Mouse (Mus musculus) forebrain, embryonic 15.5 days (tissue): ENCODE measurements around the gene Tmed6. TPM values are rescaled to one million over a fixed set of nuclear protein-coding genes. Genes with fewer than 3 reads are reported as not detected.
A peak's percentile ranks its signal among the peaks of the same experiment; 100 is the strongest.

Experiments used
- ATAC-seq: fragments of 200-750 bp; cut with Nextera tagmentation; replicated peaks from 2 replicates; pipeline ENCODE4 v1.8.0; 2017; ENCODE audit warnings: mild to moderate bottlenecking, moderate TSS enrichment, moderate library complexity
- H3K27ac ChIP-seq: fragments of 300-500 bp; sonication (generic); replicated peaks from 2 replicates; pipeline ENCODE4 v1.5.1; 2015; ENCODE audit warnings: mild to moderate bottlenecking, inconsistent platforms
- H3K27me3 ChIP-seq: fragments of 300-500 bp; sonication (generic); 2 replicates; pipeline ENCODE4 v1.6.1; 2015; ENCODE audit warnings: inconsistent platforms
- H3K36me3 ChIP-seq: fragments of 300-500 bp; sonication (generic); 2 replicates; pipeline ENCODE4 v1.6.1; 2015; ENCODE audit warnings: mild to moderate bottlenecking, inconsistent platforms
- H3K4me1 ChIP-seq: fragments of 300-500 bp; sonication (generic); 2 replicates; pipeline ENCODE4 v1.6.1; 2015; ENCODE audit warnings: inconsistent platforms
- H3K4me2 ChIP-seq: fragments of 300-500 bp; sonication (generic); replicated peaks from 2 replicates; pipeline ENCODE4 v1.6.1; 2015; ENCODE audit warnings: mild to moderate bottlenecking, inconsistent platforms
- H3K4me3 ChIP-seq: fragments of 300-500 bp; sonication (generic); 2 replicates; pipeline ENCODE4 v1.5.1; 2015; ENCODE audit warnings: mild to moderate bottlenecking, inconsistent platforms
- H3K9ac ChIP-seq: fragments of 300-500 bp; sonication (generic); replicated peaks from 2 replicates; pipeline ENCODE4 v1.6.1; 2015; ENCODE audit warnings: mild to moderate bottlenecking, inconsistent platforms
- H3K9me3 ChIP-seq: fragments of 300-500 bp; sonication (generic); 2 replicates; pipeline ENCODE4 v1.6.1; 2016; ENCODE audit warnings: inconsistent platforms
- whole genome bisulfite sequencing: fragments of 180-500 bp; shearing (Covaris S2); methylation state at CpG from one replicate; pipeline ENCODE4 v1.1.7; 2015; ENCODE audit warnings: mixed read lengths; 5-methylcytosine and 5-hydroxymethylcytosine counted together
- polyA plus RNA-seq: library from polyadenylated mRNA; unstranded; fragments of >200 nt; fragmentation: Nextera tagmentation; extraction: Ambion mirVana; gene quantifications from 2 replicates; pipeline ENCODE4 v1.2.1, GENCODE M21; 2015

Tmed6 gene
- polyA plus RNA-seq, 1 experiment from 2014 or later: not detected

DNA sequence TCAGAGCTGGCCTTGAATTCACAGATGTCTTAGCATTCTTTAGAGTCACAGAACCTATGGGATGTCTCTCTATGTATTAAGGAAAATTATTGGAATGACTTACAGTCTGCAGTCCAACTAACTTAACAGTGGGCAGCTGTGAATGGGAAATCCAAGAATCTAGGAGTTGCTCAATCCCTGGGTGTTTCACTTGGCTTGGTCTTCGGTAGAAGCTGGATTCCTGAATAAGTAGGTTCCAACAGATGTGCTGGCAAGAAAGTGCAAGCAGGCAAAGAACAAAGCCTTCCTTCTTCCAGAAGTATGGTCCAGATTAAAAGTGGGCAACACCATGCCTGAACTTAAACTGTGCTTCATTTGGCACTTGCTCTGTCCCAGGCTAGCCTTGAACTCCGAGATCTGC lies 35.2 kb upstream of the Tmed6 start:
- ATAC-seq: no peak
- 85% methylated on average over 2 of the region's 2 CpGs for WGBS
- H3K4me1 ChIP-seq: peaks cover under 1% of the 10 kb centered on the region; the same call in 1 of the 2 replicates
- no peaks in the 10 kb centered on the region for H3K36me3 ChIP-seq
- H3K4me3 ChIP-seq: no peak overlapping the region
- no peak overlapping the region for H3K4me2 ChIP-seq
- no peak overlapping the region for H3K27ac ChIP-seq
- no peaks in the 10 kb centered on the region for H3K27me3 ChIP-seq
- no peak overlapping the region for H3K9ac ChIP-seq
- H3K9me3 ChIP-seq: no peaks in the 10 kb centered on the region

DNA sequence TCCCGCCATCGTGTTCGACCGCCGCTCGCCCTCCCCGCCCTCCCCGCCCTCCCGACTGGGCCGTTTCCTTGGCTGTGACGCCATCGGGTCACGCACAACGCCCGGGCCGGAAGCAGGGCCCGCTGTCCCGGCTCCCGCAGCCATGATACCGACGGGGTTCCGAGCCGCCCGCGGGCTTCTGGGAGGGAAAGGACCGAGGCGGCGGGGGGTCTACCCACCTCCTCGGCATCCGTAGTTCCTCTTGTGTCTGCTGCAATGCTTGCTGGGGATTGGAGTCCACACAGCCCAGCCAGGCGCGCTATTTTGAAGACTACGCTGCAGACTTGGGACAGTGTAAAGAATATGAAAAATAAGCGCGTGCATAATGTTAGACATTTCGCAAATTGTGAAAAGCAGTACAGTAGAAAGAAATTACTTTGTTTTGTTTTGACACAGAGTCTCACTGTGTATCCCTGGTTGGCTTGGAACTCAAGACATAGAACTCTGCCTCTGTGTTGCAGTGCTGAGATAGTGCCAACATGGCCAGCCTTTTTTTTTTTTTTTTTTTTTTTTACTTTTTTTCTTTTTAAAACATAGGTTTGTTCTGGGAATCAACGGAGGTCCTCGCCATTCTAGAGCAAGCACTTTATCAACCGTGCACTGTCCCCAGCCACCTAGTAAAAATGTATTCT lies 31.1 kb upstream of the Tmed6 start, which contains the start of gene Terf2:
Gene Terf2 (minus strand): TSS at position 182 of the 671 bp plus-strand sequence.
- ATAC-seq: peak; percentile 97
- Histone ChIP-seq H3K4me2 (peak within 1 kb of the TSS; percentile 55), H3K9ac (peak within 1 kb of the TSS; percentile 87), H3K36me3 (no peaks in the 10 kb centered on the region), H3K9me3 (no peaks in the 10 kb centered on the region), H3K27ac (peak within 1 kb of the TSS; percentile 87), H3K4me1 (peaks cover 25% of the 10 kb centered on the region), H3K4me3 (peak within 1 kb of the TSS; percentile 89), H3K27me3 (no peaks in the 10 kb centered on the region)
- WGBS: 4% methylated on average over 35 of the region's 39 CpGs

DNA sequence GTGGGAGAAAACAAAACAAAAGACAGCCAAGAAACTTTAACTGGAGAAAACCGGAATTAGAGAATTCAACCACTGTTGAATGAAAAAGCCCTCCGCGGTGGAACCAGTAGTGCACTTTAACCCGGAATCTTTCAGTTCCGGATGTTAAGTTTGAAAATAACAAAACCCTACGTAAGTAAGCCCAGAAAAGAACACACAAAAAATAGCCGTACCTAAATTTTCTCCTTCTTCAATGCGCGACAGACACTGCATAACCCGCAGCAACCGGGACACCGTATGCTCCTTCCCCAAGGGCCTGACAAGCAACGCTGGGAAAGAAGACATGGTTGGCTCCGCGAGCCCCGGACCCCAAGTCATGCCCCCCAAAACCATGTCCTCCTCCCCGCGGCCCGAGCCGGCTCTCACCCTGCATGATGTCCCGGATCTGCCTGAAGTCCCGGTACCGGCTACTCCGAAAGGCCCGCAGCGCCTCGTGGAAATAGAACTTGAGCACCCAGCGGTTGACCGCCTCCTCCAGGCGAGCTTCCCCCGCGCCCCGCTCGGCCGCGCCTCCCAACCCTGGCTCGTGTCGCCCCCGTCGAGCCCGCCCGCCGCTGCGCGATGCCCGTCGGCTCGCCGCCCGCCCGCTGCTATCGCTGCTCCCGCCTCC lies 30.4 kb upstream of the Tmed6 start:
- Histone ChIP-seq H3K9ac (peak overlapping the region; percentile 87), H3K27me3 (no peaks in the 10 kb centered on the region), H3K9me3 (no peaks in the 10 kb centered on the region), H3K27ac (peak overlapping the region; percentile 87), H3K4me1 (peaks cover 25% of the 10 kb centered on the region), H3K36me3 (peaks cover 3% of the 10 kb centered on the region; the same call in 1 of the 2 replicates), H3K4me2 (peak overlapping the region; percentile 55), H3K4me3 (peak overlapping the region; percentile 89)
- WGBS: 2% methylated on average over 49 of the region's 53 CpGs
- peak; percentile 84 for ATAC-seq

DNA sequence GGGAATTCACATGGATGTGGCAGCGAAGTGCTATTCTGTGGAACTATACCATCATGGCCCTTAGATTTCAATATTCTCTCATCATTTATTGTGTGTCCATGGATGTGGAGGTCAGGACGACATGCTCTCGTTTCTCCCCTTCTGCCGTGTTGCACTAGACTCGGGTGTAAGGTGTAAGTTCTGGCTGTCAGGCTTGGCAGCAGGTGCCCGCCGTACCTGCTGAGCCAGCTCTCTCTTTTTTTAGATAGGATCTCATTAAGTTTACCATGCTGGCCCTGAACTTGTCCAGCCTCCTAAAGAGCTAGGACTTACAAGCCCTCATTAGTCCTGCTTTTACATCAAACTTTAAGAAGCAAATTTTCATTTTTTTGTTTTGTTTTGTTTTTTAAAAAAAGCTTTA lies 25.1 kb upstream of the Tmed6 start:
- Histone ChIP-seq H3K27ac (no peak overlapping the region), H3K4me3 (no peak overlapping the region), H3K4me1 (peaks cover 23% of the 10 kb centered on the region), H3K9me3 (no peaks in the 10 kb centered on the region), H3K36me3 (peaks cover 32% of the 10 kb centered on the region; the same call in 1 of the 2 replicates), H3K9ac (no peak overlapping the region), H3K27me3 (no peaks in the 10 kb centered on the region), H3K4me2 (no peak overlapping the region)
- no peak for ATAC-seq
- 95% methylated on average over 7 of the region's 7 CpGs for WGBS

DNA sequence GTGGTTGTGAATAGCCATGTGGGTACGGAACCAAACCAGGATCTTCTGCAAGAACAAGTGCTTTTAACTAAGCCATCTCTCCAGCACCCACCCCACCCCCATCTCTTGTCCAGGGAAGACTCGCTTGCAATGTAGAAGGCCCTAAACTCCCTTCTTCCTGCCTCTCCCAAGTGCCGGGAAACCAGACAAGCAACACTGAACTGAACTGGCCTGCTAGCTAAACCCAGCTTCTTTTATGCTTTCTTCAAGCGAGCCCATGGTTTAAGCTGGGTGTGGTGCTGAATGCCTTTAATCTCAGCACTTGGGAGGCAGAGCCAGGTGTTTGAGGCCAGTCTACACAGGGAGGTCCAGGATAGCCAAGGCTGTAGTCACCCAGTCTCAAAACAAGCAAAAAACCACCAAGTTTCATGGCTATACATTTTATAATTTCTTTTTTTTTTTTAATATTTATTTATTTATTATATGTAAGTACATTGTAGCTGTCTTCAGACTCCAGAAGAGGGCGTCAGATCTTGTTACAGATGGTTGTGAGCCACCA lies 23.2 kb upstream of the Tmed6 start:
- peaks cover 4% of the 10 kb centered on the region; the same call in 1 of the 2 replicates for H3K4me1 ChIP-seq
- 93% methylated on average over 5 of the region's 5 CpGs for WGBS
- H3K4me3 ChIP-seq: no peak overlapping the region
- H3K9me3 ChIP-seq: no peaks in the 10 kb centered on the region
- H3K27ac ChIP-seq: no peak overlapping the region
- H3K4me2 ChIP-seq: no peak overlapping the region
- H3K27me3 ChIP-seq: no peaks in the 10 kb centered on the region
- H3K36me3 ChIP-seq: peaks cover 37% of the 10 kb centered on the region
- H3K9ac ChIP-seq: no peak overlapping the region
- no peak for ATAC-seq

DNA sequence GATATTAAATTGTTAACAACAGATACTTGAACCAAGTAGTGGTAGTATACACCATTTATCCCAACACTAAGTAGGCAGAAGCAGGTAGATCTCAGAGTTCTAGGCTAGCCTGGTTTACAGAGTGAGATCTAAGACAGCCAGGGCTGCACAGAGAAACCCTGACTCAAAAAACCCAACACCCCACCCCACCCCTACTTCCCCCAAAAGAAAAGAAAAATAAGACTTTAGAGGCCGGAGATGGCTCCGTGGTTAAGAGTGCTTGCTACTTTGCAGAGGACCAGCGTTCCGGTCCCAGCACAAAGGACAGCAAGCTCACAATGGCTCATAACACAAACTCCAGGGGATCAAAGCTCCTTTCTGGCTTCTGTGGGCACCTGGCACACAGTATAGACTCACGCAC lies 20.6 kb upstream of the Tmed6 start:
- peaks cover 52% of the 10 kb centered on the region for H3K36me3 ChIP-seq
- 97% methylated on average over 5 of the region's 5 CpGs for WGBS

DNA sequence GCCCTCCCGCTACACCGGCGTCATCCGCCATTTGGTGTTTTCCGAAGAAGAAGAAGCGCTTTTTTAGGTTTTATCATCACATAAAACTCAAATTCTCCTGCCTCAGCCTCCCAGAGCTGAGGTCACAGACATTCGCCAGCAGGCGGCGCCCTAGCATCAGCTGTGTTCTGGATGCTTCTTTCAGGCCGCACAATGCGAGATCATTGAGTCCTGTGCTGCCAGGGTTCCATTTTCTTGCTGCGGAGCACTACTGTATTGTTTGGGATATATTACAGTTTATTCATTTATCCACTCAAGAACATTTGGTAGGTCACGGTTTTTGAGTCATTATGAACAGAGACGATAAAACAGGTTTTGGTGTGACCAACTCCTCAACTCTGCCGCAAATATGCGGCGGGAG lies 19.9 kb upstream of the Tmed6 start:
- ATAC-seq: no peak
- H3K27ac ChIP-seq: no peak overlapping the region
- H3K27me3 ChIP-seq: no peaks in the 10 kb centered on the region
- H3K9me3 ChIP-seq: no peaks in the 10 kb centered on the region
- peaks cover 53% of the 10 kb centered on the region for H3K36me3 ChIP-seq
- no peak overlapping the region for H3K4me2 ChIP-seq
- H3K9ac ChIP-seq: no peak overlapping the region
- H3K4me1 ChIP-seq: no peaks in the 10 kb centered on the region
- 95% methylated on average over 17 of the region's 17 CpGs for WGBS
- H3K4me3 ChIP-seq: no peak overlapping the region

More for the DNA sequence above, 20.6 kb upstream of the Tmed6 start:
- ATAC-seq: no peak
- Histone ChIP-seq H3K9me3 (no peaks in the 10 kb centered on the region), H3K4me2 (no peak overlapping the region), H3K4me3 (no peak overlapping the region), H3K27me3 (no peaks in the 10 kb centered on the region), H3K27ac (no peak overlapping the region), H3K9ac (no peak overlapping the region), H3K4me1 (no peaks in the 10 kb centered on the region)

DNA sequence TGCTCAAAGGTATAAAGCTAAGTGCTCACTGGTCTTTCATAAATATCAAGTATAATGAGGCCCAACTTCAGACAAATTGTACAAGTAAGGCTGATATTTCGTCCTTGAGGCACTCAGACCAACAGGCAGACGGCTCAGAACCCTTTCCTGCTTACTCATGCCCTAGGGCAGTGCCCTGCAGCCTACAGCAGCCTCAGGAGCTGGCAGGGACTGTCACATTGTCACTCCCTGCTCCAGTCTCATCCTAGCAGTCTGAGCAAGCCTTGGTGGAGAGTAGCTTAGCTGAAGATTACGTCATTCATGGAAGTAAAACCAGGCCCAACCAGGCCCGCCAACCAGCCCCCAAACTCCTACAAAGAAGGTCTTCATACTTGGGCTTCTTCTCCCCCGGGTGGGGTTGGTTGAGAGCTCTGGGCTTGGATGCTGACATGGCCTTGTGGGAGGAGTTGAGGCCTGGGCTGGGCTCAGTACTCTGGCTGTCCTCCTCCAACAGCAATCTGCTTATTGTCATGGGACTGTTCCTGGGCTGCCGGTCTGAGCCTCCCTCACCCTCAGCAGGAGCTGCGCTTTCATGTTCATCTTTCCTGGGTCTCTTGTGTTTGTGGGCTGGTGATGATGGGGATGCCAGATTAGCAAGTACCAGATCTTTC lies 10.9 kb upstream of the Tmed6 start:
- peaks cover 81% of the 10 kb centered on the region for H3K36me3 ChIP-seq

DNA sequence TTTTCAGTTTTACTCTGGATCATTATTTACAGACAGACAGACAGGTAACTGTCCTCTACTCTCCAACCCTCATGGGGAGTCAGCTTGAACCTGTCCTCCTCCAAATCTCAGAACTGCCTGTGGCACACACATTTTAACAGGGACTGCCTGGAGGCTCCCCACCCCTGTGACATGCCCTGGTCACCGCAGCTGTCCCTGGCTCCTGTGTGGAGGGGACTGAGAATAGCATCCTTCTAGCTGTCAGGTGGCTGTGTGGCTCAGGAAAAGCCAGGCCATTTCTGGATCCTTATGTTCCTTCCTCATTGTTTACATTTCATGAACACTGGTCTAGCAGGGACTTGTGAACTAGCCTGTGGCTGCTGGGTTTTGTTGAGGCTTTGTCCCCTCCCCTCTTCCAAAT lies 8.7 kb upstream of the Tmed6 start:
- no peak overlapping the region for H3K4me2 ChIP-seq
- no peak overlapping the region for H3K4me3 ChIP-seq
- H3K36me3 ChIP-seq: peaks cover 78% of the 10 kb centered on the region
- no peaks in the 10 kb centered on the region for H3K4me1 ChIP-seq
- no peaks in the 10 kb centered on the region for H3K9me3 ChIP-seq
- no peaks in the 10 kb centered on the region for H3K27me3 ChIP-seq
- ATAC-seq: no peak
- no peak overlapping the region for H3K27ac ChIP-seq
- 83% methylated on average over 1 of the region's 1 CpGs for WGBS
- H3K9ac ChIP-seq: no peak overlapping the region

More for the DNA sequence above, 10.9 kb upstream of the Tmed6 start:
- 95% methylated on average over 7 of the region's 7 CpGs for WGBS
- H3K4me3 ChIP-seq: no peak overlapping the region
- no peaks in the 10 kb centered on the region for H3K4me1 ChIP-seq
- H3K4me2 ChIP-seq: no peak overlapping the region
- H3K27ac ChIP-seq: no peak overlapping the region
- H3K9me3 ChIP-seq: no peaks in the 10 kb centered on the region
- no peaks in the 10 kb centered on the region for H3K27me3 ChIP-seq
- H3K9ac ChIP-seq: no peak overlapping the region
- no peak for ATAC-seq

DNA sequence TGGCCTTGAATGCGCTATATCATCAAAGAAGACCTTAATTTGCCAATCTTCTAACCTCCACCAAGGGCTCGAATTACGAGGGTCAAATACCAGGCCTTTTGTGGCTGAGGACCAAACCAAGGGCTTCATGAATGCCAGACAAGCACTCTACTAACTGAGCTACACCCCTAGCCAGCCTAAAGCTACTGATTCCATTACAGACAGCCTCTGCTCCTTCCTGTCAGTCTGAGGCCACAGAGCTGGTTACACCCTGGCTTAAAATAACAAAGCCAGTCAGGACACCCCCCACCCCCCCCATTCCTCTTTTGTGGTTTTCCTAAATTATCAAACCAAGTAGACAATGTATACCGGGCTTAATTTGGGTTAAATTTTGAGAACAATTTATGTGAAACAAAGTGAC lies 8.3 kb upstream of the Tmed6 start:
- 83% methylated on average over 4 of the region's 4 CpGs for WGBS
- ATAC-seq: no peak
- H3K27ac ChIP-seq: no peak overlapping the region
- no peaks in the 10 kb centered on the region for H3K27me3 ChIP-seq
- no peaks in the 10 kb centered on the region for H3K4me1 ChIP-seq
- no peak overlapping the region for H3K4me2 ChIP-seq
- H3K36me3 ChIP-seq: peaks cover 75% of the 10 kb centered on the region
- no peak overlapping the region for H3K9ac ChIP-seq
- no peak overlapping the region for H3K4me3 ChIP-seq
- H3K9me3 ChIP-seq: no peaks in the 10 kb centered on the region

DNA sequence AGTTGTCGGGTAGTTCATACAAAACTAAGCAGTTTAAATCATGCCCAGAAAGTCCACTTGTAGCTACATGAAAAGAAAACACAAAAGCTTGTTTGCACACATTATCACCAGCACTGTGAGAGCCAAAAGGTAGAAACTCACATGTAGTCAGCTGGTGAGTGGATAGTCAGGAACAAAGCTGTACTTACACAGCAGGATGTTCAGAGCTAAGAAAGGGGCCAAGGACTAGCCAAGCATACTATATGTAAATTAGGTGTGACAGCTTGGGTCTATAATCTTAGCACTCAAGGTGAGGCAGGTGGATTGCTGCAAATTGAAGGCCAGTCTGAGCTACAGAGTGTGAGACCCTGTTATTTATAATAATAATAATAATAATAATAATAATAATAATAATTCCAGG lies 2.8 kb downstream of the Tmed6 start:
- no peak for ATAC-seq
- H3K4me2 ChIP-seq: no peak overlapping the region

DNA sequence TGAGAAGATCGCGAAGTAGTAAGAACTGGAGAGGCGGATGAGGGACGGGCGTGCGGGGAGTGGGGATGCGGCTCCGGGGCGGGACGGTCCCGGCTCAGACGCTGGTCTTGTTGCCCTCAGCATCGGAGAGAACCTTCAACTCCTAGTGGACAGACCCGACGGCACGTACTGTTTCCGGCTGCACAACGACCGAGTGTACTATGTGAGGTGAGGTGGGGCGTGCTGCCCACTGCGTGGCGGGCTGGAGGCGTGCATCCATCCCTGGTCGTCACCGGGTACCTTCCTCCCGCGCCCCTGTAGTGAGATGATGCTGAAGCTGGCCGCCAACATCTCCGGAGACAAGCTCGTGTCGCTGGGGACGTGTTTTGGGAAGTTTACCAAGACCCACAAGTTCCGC lies 8.5 kb downstream of the Tmed6 start:
- peak; percentile 76; the same call in 1 of the 2 replicates for ATAC-seq
- WGBS: under 1% methylated on average over 33 of the region's 33 CpGs
- H3K9ac ChIP-seq: peak overlapping the region; percentile 77
- H3K36me3 ChIP-seq: peaks cover 43% of the 10 kb centered on the region
- H3K4me3 ChIP-seq: peak overlapping the region; percentile 91
- no peaks in the 10 kb centered on the region for H3K27me3 ChIP-seq
- H3K4me2 ChIP-seq: peak overlapping the region; percentile 84
- peak overlapping the region; percentile 32; the same call in 1 of the 2 replicates for H3K27ac ChIP-seq
- H3K4me1 ChIP-seq: peaks cover 30% of the 10 kb centered on the region
- no peaks in the 10 kb centered on the region for H3K9me3 ChIP-seq

More for the DNA sequence above, 2.8 kb downstream of the Tmed6 start:
- peaks cover 10% of the 10 kb centered on the region for H3K4me1 ChIP-seq
- WGBS: 93% methylated on average over 1 of the region's 1 CpGs
- no peak overlapping the region for H3K9ac ChIP-seq
- no peaks in the 10 kb centered on the region for H3K9me3 ChIP-seq
- H3K27ac ChIP-seq: no peak overlapping the region
- H3K36me3 ChIP-seq: peaks cover 20% of the 10 kb centered on the region
- no peak overlapping the region for H3K4me3 ChIP-seq
- H3K27me3 ChIP-seq: no peaks in the 10 kb centered on the region
